Mouse (Mus musculus) embryonic facial prominence, embryonic 15.5 days (tissue): ENCODE results near the gene Trim44. TPM values are rescaled to one million over a fixed set of nuclear protein-coding genes. Genes with fewer than 3 reads are reported as not detected.

ENCODE experiments used
- polyA plus RNA-seq: library from polyadenylated mRNA; unstranded; fragments of >200 nt; fragmentation: Nextera tagmentation; extraction: Ambion mirVana; gene quantifications from 2 replicates; pipeline ENCODE4 v1.2.1, GENCODE M21; 2015

The Trim44 gene
- polyA plus RNA-seq, 1 experiment from 2014 or later: 31.6 TPM

Other genes starting within 250 kb of the Trim44 start
- gene Ldlrad3, start 221.4 kb downstream of the Trim44 start, polyA plus RNA-seq: 52.3 and 59.9 TPM in 2 replicates
- gene Fjx1, start 44.7 kb upstream of the Trim44 start, polyA plus RNA-seq: 15.9 and 16.4 TPM in 2 replicates
- gene Pamr1, start 142.2 kb upstream of the Trim44 start, polyA plus RNA-seq: 18.8 and 19.1 TPM in 2 replicates